Mouse (Mus musculus) lung, postnatal 4 days (tissue): ENCODE measurements around the gene Tmem8.
A peak's percentile ranks its signal among the peaks of the same experiment; 100 is the strongest.
"Not testable (repeated sequence)": the region's sequence is repeated elsewhere in the genome, so short reads cannot be mapped to it uniquely, and the experiment has no call there.

Source experiments
- DNase-seq, 2 experiments: peaks; one replicate each; pipeline ENCODE4 v3.0.0; 2021

Tmem8 gene

DNA sequence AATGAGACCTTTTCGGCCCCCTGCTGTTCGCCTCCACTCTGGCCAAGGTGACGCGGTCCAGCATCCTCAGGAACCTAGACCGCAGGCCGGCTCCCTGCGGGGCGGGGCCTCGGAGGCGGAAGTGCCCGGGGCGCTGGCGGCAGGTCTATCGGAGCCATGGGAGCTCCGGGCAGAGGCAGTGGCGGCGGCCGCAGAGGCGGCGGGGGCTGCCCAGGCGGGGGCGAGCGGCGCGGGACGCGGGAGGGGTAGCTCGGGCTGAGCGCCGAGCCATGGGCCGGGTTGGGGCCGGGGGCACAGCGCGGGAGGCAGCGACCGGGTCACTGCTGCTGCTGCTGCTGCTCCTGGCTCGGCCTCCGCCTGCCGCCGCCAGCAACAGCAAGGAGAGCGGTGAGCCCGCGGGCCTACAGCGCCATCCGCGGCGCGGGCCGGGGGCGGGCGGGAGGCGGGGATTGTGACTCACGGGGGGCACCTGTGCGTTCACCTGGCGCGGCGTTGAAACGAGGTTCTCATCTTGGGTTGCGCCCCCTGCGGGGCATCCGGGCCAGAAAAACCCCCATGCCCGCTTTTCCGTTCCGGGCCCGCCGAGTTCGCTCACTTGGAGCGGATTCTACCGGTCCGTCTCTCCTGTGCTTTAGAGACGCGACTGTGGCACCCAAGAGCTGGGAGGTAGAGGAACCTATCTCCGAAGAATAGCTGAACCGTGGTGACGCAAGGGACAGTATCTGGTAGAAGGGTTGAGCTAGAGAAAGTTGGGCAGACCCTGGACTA, at the start of gene Tmem8:
Gene Tmem8 (plus strand): TSS at position 119 of the 768 bp plus-strand sequence.
- peak; percentile 81 to 84 for DNase-seq

DNA sequence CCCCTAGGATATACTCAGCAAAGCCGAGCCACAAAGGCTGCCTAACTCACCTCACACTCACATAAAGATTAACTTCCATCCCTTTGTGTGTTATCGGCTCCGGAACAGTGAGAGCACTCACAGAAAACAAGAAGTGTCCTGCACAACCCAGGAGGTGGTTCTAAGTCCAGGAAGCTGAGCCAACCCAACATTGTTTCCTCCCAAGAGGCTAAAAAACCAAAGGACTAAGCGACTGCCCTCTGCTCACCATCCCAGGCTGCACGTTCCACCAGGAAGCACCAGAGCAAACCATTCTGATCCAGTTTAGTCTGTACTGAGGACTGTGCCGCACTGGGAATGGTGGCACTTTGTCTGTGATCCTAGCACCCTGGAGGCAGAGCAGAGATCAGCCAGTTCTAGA, 48.2 kb upstream of the Tmem8 start:
- DNase-seq: no peak

DNA sequence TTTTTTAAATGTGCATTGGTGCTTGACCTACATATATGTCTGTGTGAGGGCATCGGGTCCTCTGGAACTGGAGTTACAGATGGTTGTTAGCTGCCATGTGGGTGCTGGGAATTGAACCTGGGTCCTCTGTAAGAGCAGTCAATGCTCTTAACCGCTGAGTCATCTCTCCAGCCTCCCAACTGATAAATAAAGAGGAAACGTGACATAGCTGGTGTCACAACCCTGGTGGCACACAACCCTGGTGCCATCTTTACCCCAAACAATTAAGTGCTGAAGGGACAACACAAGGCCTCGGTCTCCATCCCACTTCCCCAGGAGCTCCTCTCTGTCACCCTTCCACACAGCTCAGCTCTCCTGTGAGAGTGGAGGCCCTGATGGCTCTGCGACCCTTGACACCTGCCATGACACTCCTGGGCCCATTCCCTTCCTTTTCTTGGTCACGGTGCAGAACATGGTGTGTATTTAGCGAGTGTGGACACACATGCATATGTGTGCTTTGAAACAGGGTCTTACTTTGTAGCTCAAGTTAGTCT, 46.5 kb upstream of the Tmem8 start:
- DNase-seq: no peak

DNA sequence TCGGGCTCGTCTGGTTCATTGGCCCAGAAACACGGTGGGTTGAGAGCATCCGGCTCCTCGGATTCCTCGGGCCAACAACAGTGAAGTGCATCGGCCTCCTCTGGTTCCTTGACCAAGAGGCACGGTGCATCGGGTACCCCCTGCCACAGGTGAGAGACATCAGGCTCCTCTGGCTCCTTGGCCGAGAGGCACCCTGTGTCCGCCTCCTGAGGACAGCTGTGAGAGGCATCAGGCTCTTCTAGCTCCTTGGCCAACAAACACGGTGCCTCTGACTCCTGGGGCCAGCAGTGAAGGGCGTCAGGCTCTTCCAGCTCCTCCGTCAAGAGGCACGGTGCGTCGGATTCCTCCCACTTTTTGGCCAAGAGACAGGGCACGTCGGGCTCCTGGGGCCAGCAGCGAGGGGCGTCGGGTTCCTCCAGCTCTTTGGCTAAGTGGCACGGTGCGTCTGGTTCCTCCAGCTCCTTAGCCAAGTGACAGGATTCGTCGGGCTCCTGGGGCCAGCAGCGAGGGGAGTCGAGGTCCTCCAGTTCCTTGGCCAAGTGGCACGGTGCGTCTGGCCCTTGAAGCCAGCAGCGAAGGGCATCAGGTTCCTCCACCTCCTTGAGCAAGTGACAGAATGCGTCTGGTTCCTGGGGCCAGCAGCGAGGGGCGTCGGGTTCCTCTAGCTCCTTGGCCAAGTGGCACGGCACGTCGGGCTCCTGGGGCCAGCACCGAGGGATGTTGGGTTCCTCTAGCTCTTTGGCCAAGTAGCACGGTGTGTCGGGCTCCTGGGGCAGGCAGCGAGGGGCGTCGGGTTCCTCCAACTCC, 44.9 kb upstream of the Tmem8 start:
- DNase-seq: peak; percentile 26 to 43

DNA sequence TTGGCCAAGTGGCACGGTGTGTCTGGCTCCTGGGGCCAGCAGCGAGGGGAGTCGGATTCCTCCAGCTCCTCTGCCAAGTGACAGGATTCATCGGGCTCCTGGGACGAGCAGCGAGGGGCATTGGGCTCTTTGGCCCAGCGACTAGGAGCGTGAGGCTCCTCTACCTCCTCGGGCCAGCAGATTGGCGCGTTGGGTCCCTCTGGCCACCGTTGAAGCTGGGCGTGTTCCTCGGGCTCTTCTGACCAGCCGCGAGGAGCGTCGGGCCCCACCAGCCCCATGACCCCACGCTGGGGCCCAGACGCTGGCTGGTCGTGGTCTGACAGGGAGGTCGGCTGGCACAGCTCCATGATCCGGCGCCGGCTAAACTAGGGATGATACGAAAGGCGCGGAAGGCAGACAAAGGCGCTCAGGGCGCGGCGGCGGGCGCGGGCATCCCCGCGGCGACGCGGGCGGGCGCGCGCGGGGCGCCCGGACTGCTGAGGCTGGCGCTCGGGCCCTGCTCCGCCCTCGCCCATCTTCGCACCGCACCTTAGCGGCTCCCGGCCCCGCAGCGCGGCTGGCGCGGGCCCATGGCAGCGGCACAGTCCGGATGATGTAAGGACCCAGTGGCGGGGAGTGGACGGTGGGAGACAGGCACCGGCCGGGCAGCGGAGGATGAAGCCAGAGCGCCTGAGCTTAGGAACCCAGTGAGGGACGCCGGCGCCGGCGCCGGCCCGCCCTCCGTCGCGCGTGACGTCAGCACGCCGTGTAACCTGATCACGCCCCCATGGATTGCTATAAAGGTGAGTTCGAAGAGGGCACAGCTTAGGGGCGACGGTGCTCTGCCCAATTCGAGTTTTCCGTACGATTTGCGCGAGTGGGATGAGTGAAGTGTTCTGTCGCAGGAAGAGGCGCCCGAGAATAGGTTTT, 44.0 kb upstream of the Tmem8 start, which contains the start of gene Rab11fip3:
Gene Rab11fip3 (minus strand): TSS at position 725 of the 909 bp plus-strand sequence.
- DNase-seq: peak; percentile 84 to 85

DNA sequence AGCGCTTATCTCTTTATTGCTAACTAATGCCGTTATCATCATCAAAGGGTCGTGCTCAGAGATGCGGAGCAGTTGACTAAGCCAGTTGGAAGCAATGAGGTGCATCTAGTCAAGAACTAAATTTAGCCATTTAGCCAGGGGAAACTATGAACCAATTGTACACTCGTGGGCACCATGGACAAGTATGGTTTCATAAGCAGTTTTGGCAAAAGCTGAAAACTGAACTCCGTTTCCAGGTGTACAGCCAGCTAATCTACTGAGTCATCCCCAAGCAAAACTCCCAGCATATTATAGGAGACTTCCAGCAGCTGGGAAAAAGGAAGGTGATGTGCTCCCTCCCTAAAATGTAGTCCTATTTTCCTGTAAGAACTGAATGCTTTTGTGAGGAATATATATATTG, 43.0 kb upstream of the Tmem8 start:
- no peak for DNase-seq

DNA sequence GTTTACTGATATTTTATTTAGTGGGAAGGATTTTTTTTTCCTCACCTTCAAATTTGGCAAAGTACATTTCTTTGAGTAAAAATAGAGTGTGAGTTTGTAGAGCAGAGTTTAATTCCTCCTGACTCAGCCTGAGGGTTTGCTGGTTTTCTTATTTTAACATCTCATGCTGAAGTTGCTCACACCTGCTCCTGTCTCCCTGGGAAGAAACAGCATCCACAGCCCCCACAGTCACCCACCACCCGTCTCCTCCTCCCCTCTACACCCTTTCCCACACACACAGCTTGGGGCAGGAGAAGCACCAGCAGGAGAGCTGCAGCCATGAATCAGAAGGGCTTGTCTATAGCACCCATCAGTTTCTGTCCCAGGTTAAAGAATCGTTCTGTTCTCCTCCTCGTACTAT, 37.9 kb upstream of the Tmem8 start:
- no peak for DNase-seq

DNA sequence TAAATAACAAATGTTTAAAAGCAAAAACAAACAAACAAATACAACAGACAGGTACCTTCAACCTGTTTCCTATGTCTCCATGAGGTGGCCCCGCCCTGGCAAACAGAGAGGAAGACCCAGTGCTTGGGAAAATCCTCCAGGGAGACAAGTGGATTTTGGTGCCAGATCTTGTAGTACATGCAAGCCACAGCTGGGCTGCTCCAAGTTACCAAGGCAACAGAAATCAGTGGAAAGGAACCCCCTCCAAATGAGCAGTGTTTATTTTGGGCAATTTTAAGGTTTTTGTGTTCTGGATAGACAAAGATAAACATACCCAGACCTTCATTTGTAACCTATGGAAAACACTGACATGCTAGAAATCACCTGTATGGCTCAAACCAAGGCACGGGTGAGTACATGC, 34.2 kb upstream of the Tmem8 start:
- DNase-seq: no peak

DNA sequence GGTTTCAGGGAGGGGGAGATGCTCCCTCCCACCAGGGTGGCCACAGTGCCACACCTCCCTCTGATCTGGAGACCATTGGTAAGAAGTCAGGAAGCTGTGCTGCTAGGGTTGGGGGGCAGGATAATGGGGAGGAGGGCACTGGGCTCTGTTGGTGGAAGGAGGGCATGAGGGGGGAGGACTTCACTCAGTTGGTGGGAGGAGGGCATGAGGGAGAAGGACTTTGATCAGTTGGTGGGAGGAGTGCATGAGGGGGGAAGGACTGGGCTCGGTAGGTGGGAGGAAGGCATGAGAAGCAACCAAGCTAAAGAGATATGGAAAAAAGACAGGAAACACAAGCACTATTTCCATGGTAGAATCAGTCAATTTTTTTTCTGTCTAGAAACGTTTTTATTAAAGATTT, 32.2 kb upstream of the Tmem8 start:
- no peak for DNase-seq

DNA sequence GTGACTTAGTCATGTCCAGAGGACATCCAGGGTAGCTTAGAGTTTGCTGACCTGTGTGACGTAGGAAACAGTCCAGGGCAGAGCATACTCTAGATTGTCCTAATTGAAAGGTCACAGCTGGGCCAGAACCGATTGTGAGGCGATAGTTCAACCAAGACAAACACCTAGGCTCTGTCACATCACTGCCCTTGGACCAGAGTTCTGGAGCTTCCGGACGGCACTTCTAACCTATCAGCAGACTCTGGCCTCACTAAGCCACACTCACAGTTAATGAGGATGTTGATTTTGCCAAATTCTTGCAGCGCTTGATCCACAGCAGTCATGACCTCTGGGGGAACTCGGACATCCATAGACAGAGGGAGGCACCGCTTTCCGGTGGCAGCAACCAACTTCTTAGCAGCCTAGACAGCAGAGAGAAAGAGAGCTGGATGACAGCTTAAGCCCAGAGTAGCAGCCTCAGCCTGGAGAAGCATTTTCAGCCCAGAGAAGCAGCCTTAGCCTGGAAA, 26.0 kb upstream of the Tmem8 start:
- DNase-seq: no peak

DNA sequence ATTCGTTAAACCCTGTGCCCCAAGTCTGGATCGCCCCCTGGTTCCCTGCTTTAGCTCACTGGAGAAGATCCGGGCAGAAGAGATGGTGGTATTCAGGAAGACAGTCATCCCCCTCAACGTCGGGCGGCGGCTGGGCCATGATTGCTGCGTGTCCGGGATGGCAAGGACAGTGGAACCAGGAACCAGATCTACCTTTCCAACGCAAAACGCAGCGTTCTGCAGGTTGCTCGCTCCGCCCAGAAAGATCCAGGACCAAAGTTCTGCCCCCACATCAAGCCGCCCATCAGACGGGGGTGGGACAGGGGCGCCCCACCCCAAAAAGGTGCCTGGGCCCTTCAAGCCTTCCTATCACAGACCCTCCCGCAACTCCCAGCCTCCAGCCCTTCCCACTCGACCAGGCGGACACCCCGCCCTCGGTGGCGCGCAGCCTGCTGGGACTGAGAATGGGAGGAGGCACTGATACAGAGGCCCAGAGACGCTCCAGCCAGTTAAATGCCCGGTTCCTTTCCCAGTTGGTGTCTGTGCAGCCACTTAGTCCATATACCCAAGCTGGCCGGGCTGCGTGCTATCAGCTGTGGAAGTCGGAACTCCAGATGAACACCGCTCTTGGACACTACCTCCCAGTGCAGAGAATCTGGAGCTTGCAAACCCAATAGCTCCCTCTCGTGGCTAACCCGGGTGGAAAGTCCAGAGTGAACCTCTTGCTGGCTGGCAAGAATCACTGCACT, 23.0 kb upstream of the Tmem8 start, which contains the start of gene Decr2:
Gene Decr2 (minus strand): TSS at position 433 of the 728 bp plus-strand sequence.
- peak; percentile 90 to 95 for DNase-seq

DNA sequence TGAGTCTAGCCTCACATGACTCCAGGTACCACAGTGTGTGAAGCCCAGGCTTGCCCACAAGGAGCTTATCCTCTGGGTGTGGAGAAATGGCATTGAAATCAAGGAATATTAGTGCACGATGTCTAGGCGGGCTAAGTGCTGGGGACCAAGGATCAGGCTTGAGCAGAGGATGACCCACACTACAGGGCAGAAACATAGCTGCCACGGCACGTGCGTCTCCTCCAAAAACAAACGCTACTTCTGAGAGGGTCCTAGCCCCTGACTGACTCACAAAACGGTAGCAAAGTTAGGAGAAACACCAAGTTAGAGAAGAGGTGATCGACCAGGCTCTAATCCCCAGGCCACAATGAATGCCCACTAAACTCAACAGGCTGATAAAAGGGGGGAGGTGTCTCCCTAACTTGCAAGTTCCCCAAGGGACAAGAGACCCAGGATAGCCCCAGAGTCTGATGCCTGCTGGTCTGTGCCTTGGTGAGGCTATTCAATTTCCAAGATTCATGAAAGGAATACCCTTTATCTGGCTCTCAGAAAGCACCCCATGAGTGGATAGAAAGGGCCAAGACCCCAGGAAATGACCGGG, 18.5 kb upstream of the Tmem8 start:
- no peak for DNase-seq

DNA sequence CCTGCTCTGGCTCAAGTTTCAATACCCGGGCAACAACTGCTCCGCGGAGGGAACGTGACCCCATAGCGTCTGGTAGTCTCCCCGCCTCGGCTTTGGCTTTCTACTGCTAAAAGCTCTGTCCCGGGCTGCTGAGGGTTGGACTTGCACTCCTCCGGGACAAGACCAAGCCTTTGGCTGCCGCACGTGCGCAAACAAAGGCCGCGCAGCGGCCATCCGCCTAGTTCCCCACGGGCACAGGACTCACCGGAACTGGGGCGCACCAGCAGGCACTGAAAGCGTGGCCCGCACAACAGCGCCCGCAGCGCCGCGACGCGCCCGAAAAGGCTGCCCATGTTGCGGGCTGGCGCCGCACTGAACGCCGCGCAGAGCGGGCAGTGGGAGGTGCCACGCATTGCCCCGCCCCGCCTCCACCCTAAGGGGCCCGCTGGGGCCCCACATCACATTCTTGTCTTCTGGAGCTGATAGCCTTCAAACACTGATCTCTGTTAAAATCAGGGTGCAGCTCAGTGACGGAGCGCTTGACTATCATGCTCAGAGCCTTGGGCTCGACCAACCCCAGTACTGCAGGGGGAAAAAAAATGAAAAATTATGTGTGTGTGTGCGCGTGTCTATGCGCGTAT, 17.9 kb upstream of the Tmem8 start, which contains the start of gene Nme4:
Gene Nme4 (minus strand): TSS at position 482 of the 620 bp plus-strand sequence.
- peak; percentile 48 to 62 for DNase-seq

DNA sequence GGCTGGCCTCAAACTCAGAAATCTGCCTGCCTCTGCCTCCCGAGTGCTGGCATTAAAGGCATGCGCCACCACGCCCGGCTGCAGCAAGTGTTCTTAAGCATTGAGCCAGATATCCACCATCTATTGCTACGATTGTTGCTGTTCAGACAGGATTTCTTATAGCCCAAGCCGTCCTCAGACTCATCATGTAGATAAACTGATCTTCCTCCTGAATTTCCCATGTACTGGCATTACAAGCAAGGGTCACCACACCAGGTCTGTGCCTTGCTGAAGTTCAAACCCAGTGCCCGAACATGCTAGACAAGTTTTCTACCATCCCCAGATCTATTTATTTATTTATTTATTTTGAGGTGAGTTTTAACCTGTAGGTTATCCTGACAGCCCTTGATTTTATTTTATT, 14.6 kb upstream of the Tmem8 start:
- no peak for DNase-seq

DNA sequence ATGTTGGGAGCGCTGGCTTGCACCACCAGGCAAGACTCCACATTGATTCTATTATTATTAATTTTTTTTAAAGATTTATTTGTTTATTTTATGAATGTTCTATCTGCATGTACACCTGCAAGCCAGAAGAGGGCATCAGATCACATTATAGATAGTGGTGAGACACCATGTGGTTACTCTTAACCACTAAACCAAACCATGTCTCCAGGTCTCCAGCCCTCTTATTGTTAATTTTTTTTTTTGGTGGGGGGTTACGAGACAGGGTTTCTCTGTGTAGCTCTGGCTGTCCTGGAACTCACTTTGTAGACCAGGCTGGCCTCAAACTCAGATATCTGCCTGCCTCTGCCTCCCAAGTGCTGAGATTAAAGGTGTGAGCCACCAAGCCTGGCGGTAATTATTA, 13.8 kb upstream of the Tmem8 start:
- not testable (repeated sequence) for DNase-seq

DNA sequence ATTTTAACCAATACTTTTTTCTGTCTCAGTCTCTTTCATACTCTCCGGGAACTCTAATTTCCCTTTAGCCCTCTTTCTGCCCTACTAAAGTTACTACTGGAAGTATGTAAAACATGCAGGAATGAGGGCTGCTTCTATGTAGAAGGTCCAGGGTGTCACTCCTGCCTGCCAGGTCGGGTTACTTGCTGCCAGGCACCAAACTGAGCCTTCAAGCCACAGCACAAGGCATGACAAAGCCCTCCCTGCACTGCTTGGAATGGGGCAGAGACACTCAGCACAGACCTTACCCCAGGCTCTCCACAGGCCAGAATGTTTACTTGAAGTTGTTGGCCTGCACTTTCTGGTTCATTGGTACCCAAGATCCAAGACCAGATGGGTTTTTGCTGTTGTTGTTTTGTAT, 12.9 kb upstream of the Tmem8 start:
- DNase-seq: no peak

DNA sequence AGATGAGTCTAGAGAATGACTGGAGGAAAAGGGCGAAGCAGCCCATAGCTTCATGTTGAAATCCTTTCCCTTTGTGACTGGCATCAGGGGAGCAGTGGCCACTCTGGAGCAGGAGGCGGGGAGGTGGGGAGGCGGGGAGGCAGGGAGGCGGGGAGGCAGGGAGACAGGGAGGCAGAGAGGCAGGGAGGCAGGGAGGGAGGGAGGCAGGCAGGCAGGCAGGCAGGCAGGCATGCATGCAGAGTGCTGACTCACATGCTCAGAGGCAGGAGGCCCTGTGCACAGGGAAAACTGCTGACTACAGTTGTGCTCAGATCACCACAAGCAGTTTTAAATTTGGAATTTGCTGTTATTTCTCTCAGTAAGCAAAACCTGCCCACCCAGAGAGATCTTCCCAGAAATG, 11.6 kb upstream of the Tmem8 start:
- no peak for DNase-seq

DNA sequence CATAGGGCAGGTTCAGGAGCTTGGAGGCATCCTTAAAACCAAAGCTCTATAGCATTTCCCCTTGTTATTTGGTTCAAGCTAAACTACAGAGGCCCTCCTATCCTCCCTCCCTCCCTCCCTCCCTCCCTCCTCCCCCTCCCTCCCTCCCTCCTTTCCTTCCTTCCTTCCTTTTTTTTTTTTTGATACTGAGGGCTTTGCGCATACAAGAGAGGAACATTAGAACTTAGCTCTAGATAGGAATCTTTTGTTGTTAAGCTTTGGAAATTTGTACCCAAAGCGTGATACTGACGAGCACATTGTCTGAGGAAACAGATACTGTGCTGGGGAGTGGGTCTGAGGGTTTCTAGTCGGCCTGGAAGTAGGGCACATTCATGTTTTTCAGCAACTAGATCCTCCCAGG, 7.5 kb upstream of the Tmem8 start:
- DNase-seq: no peak

DNA sequence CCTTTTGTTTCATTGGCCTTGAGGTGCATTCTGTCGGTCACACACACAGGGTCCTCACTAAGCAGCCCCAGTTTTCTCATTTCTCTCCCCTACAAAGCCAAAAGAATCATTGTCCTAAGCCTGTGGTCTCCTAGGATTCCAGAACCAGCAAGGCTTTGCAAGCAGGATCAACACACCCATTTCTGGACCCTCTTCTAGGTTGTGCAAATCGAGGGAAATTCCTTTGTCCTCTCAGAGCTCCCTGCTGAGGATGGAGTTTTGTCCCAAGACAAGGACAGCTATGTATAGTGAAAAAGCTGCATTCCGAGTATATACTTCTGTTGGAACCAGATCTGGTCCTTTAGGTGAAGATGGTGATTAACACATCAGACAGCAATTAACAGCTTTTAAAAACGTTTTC, 2.9 kb upstream of the Tmem8 start:
- DNase-seq: no peak

DNA sequence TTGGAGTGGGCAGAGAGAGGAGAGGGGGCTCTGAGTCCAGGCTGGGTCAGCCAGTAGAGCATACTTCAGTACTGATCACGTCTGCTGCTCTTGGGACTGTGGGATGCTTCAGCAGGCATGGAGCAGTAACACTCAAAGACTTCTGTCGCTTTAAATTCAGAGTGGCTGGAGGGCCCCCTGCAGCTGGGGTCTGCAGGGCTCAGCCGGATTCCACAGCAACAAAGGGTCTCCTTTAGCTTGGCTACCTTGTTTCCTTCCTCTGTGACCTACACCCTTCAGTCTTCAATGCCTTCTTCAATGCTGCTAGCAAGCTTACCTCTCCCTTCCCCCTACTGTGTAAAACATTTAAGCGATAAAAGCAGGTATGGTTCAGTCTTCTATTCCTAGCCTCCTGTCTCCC, 2.1 kb upstream of the Tmem8 start:
- DNase-seq: no peak

DNA sequence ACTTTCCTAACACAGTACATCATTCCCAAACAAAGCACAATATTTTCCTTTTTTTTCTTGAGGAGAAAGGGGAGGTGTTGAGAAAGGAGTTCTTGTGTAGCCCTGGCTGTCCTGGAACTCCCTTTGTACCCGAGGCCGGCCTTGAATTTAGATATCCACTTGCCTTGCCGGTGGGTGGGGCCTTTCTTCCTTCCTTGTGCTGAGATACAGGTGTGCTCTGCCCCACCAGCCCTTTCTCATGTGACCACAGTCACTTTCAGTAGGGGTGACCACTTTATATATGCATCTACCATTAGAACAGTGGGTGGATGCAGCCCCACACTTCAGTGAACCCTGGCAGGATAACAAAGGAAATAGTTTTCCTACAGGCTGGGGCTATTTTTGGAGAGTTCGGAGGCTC, 1.4 kb upstream of the Tmem8 start:
- no peak for DNase-seq
